16 mouse cellular contexts compared by ENCODE assay signal in the genomic region with DNA sequence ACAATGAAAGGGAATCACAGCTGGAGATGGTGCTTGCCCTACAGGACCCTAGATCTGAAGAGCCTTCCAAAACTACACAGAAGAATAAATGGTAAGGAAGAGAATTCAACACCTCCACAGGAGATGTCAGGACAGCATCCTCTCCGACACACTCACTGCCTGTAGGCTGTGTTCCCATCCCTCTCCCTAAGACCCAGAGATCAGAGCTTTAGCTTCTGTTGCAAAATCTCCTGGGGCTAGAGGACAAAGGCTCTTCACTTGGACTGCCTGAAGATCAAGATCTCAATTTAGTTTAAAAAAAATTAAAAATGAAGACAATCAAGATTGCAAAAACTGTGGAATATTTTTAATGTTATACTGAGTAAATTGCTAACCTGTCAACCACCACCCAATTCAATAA. TPM values are rescaled to one million over a fixed set of nuclear protein-coding genes. Genes with fewer than 3 reads are reported as not detected.
A peak's percentile ranks its signal among the peaks of the same experiment; 100 is the strongest.
DNase-seq lines count a peak whose midpoint lies in the region; ATAC-seq lines count a peak whose summit lies in the region.
"Had no signal": no experiment of that assay in that cellular context is flagged by ENCODE, and none has a peak within 500 bp of the region (broad histone marks: within the 10 kb centered on the region; RNA-seq: fewer than 3 reads in every experiment).

No protein-coding gene starts in this region.

- H3K36me3 ChIP-seq in heart, embryonic 13.5 days: no peaks in the 10 kb centered on the region
- no peaks in the 10 kb centered on the region for H3K36me3 ChIP-seq in heart, embryonic 11.5 days (ENCODE audit: control insufficient read depth, insufficient read depth, low read length)
- no peaks in the 10 kb centered on the region for H3K36me3 ChIP-seq in kidney, embryonic 15.5 days
- no peaks in the 10 kb centered on the region for H3K36me3 ChIP-seq in lung, embryonic 16.5 days (ENCODE audit: control insufficient read depth, insufficient read depth, low read length)
- H3K36me3 ChIP-seq: embryonic facial prominence, embryonic 13.5 days; hindbrain, embryonic 10.5 days had no signal

- H3K27ac ChIP-seq in heart, embryonic 13.5 days (replicated peaks): 0 out of 2 replicates have a peak overlapping the region, but pooled peaks have one; percentile 36
- H3K27ac ChIP-seq in heart, embryonic 11.5 days (ENCODE audit: low read depth, low read length): no peak overlapping the region
- 0 out of 2 replicates have a peak overlapping the region, but pooled peaks have one; percentile 24 for H3K27ac ChIP-seq in kidney, embryonic 15.5 days
- 0 out of 2 replicates have a peak overlapping the region, but pooled peaks have one; percentile 38 for H3K27ac ChIP-seq in lung, embryonic 16.5 days (ENCODE audit: low read length)
- H3K27ac ChIP-seq: embryonic facial prominence, embryonic 13.5 days; forebrain, embryonic 13.5 days; hindbrain, embryonic 10.5 days; hindbrain, embryonic 14.5 days had no signal

- peak overlapping the region; percentile 32; the same call in 1 of the 2 replicates for H3K4me2 ChIP-seq in heart, embryonic 13.5 days
- no peak overlapping the region for H3K4me2 ChIP-seq in heart, embryonic 11.5 days
- H3K4me2 ChIP-seq in kidney, embryonic 15.5 days: no peak overlapping the region
- no peak overlapping the region; the same call in 1 of the 2 replicates for H3K4me2 ChIP-seq in lung, embryonic 16.5 days (ENCODE audit: low read depth, low read length)
- H3K4me2 ChIP-seq: embryonic facial prominence, embryonic 13.5 days; forebrain, embryonic 13.5 days; hindbrain, embryonic 14.5 days had no signal

- H3K4me3 ChIP-seq in heart, embryonic 13.5 days: no peak overlapping the region
- H3K4me3 ChIP-seq in heart, embryonic 11.5 days (ENCODE audit: low read depth, low read length): no peak overlapping the region
- no peak overlapping the region for H3K4me3 ChIP-seq in kidney, embryonic 15.5 days (replicated peaks)
- no peak overlapping the region for H3K4me3 ChIP-seq in lung, embryonic 16.5 days (ENCODE audit: low read length)
- H3K4me3 ChIP-seq: embryonic facial prominence, embryonic 13.5 days; forebrain, embryonic 13.5 days; hindbrain, embryonic 10.5 days had no signal

- DNase-seq in kidney, postnatal 36 days: no peak
- DNase-seq in lung, postnatal 36 days: no peak
- DNase-seq in adrenal gland, postnatal 4 days (ENCODE audit: low spot score in 2 of 2): no peak
- DNase-seq: cerebellum, adult 18-20 months; cerebellum, adult 9-11 months; cerebellum, postnatal 36 days; forebrain, postnatal 0 days; gastrocnemius, postnatal 14 days had no signal

- H3K9ac ChIP-seq in heart, embryonic 13.5 days: no peak overlapping the region
- no peak overlapping the region for H3K9ac ChIP-seq in heart, embryonic 11.5 days (ENCODE audit: low read depth, low read length)
- H3K9ac ChIP-seq in kidney, embryonic 15.5 days: no peak overlapping the region
- H3K9ac ChIP-seq in lung, embryonic 16.5 days (ENCODE audit: low read length): no peak overlapping the region
- H3K9ac ChIP-seq: embryonic facial prominence, embryonic 13.5 days; forebrain, embryonic 13.5 days; forebrain, postnatal 0 days; hindbrain, embryonic 14.5 days had no signal

- no peaks in the 10 kb centered on the region for H3K9me3 ChIP-seq in heart, embryonic 13.5 days
- H3K9me3 ChIP-seq in heart, embryonic 11.5 days (replicated peaks; ENCODE audit: control insufficient read depth, low read length): no peaks in the 10 kb centered on the region
- no peaks in the 10 kb centered on the region for H3K9me3 ChIP-seq in kidney, embryonic 15.5 days (replicated peaks)
- no peaks in the 10 kb centered on the region for H3K9me3 ChIP-seq in lung, embryonic 16.5 days (ENCODE audit: control insufficient read depth, low read length)
- H3K9me3 ChIP-seq: embryonic facial prominence, embryonic 13.5 days; forebrain, embryonic 13.5 days; hindbrain, embryonic 10.5 days had no signal

- ATAC-seq in heart, embryonic 13.5 days (ENCODE audit: extremely low read depth, insufficient number of reproducible peaks, low FRiP score, low TSS enrichment): no peak
- ATAC-seq in heart, embryonic 11.5 days (replicated peaks; ENCODE audit: insufficient number of reproducible peaks, low FRiP score, low TSS enrichment): no peak
- no peak for ATAC-seq in kidney, embryonic 15.5 days (replicated peaks; ENCODE audit: low FRiP score)
- peak; percentile 75 for ATAC-seq in lung, embryonic 16.5 days (ENCODE audit: low read depth)
- ATAC-seq: forebrain, embryonic 13.5 days; forebrain, postnatal 0 days had no signal

- no peaks in the 10 kb centered on the region for H3K27me3 ChIP-seq in heart, embryonic 13.5 days (replicated peaks)
- H3K27me3 ChIP-seq in heart, embryonic 11.5 days (ENCODE audit: control insufficient read depth, insufficient read depth, low read length): no peaks in the 10 kb centered on the region
- no peaks in the 10 kb centered on the region for H3K27me3 ChIP-seq in kidney, embryonic 15.5 days
- no peaks in the 10 kb centered on the region for H3K27me3 ChIP-seq in lung, embryonic 16.5 days (ENCODE audit: control insufficient read depth, insufficient read depth, low read depth, low read length)
- H3K27me3 ChIP-seq: embryonic facial prominence, embryonic 13.5 days; forebrain, embryonic 13.5 days had no signal

- H3K4me1 ChIP-seq in heart, embryonic 13.5 days: peaks cover 41% of the 10 kb centered on the region
- peaks cover 10% of the 10 kb centered on the region for H3K4me1 ChIP-seq in heart, embryonic 11.5 days (ENCODE audit: control insufficient read depth, insufficient read depth, low read length)
- peaks cover 7% of the 10 kb centered on the region; the same call in 1 of the 2 replicates for H3K4me1 ChIP-seq in kidney, embryonic 15.5 days
- H3K4me1 ChIP-seq in lung, embryonic 16.5 days (replicated peaks; ENCODE audit: control insufficient read depth, insufficient read depth, low read length): 0 out of 2 replicates have a peak, but pooled peaks cover 2% of the 10 kb centered on the region
- H3K4me1 ChIP-seq: embryonic facial prominence, embryonic 13.5 days; forebrain, embryonic 13.5 days had no signal

- 69% methylated on average over 1 of the region's 1 CpGs for WGBS in heart, embryonic 13.5 days
- WGBS in heart, embryonic 11.5 days (ENCODE audit: insufficient replicate concordance): 69% methylated on average over 1 of the region's 1 CpGs
- 73% methylated on average over 1 of the region's 1 CpGs for WGBS in kidney, embryonic 15.5 days
- WGBS in lung, embryonic 16.5 days: 41% methylated on average over 1 of the region's 1 CpGs

RNA-seq across cellular contexts. Expression of a gene that starts 6.2 kb away (rescaled TPM):
- 54.8 and 58.9 TPM in 2 replicates for polyA plus RNA-seq in heart, embryonic 13.5 days (2015; fragmentation: Nextera tagmentation; extraction: Ambion mirVana)
- 64.6 and 65.8 TPM in 2 replicates for polyA plus RNA-seq in heart, embryonic 11.5 days (2014; fragmentation: Nextera tagmentation; extraction: Ambion mirVana)
- polyA plus RNA-seq in kidney, embryonic 15.5 days (2015; fragmentation: Nextera tagmentation; extraction: Ambion mirVana): 95.3 and 108 TPM in 2 replicates
- polyA plus RNA-seq in lung, embryonic 16.5 days (2015; fragmentation: Nextera tagmentation; extraction: Ambion mirVana): 78.2 and 91.0 TPM in 2 replicates
- total RNA-seq in adrenal gland, postnatal 4 days (2021): 100 to 1,000 TPM; 225 to 254 TPM

RNA-seq across cellular contexts. Expression of a gene that starts 27.3 kb away (rescaled TPM):
- polyA plus RNA-seq in heart, embryonic 13.5 days (2015; fragmentation: Nextera tagmentation; extraction: Ambion mirVana): 399 and 448 TPM in 2 replicates
- 412 and 418 TPM in 2 replicates for polyA plus RNA-seq in heart, embryonic 11.5 days (2014; fragmentation: Nextera tagmentation; extraction: Ambion mirVana)
- 477 and 511 TPM in 2 replicates for polyA plus RNA-seq in kidney, embryonic 15.5 days (2015; fragmentation: Nextera tagmentation; extraction: Ambion mirVana)
- polyA plus RNA-seq in lung, embryonic 16.5 days (2015; fragmentation: Nextera tagmentation; extraction: Ambion mirVana): 488 and 498 TPM in 2 replicates
- total RNA-seq in adrenal gland, postnatal 4 days (2021): 100 to 1,000 TPM; 161 to 182 TPM

RNA-seq across cellular contexts. Expression of a gene that starts 27.5 kb away (rescaled TPM):
- polyA plus RNA-seq in heart, embryonic 13.5 days (2015; fragmentation: Nextera tagmentation; extraction: Ambion mirVana): 49.0 and 56.8 TPM in 2 replicates
- polyA plus RNA-seq in heart, embryonic 11.5 days (2014; fragmentation: Nextera tagmentation; extraction: Ambion mirVana): 59.3 and 70.9 TPM in 2 replicates
- polyA plus RNA-seq in kidney, embryonic 15.5 days (2015; fragmentation: Nextera tagmentation; extraction: Ambion mirVana): 109 and 111 TPM in 2 replicates
- 99.0 and 106 TPM in 2 replicates for polyA plus RNA-seq in lung, embryonic 16.5 days (2015; fragmentation: Nextera tagmentation; extraction: Ambion mirVana)
- total RNA-seq in adrenal gland, postnatal 4 days (2021): 10 to 100 TPM; 32.9 to 35.8 TPM
